8 mouse cellular contexts compared by ENCODE assay signal in genomic region chr8:88252791-88253190, GRCm38 (mm10). TPM values are rescaled to one million over a fixed set of nuclear protein-coding genes. Genes with fewer than 3 reads are reported as not detected.
DNase-seq lines count a peak whose midpoint lies in the region; ATAC-seq and TF ChIP-seq lines count a peak whose summit lies in the region.

No protein-coding gene starts in this region.

- no peak for TF ChIP-seq POLR2A in liver, adult 2 months (IDR thresholded peaks at IDR 0.05; ENCODE audit: extremely low read depth, insufficient read depth, low read length)
- TF ChIP-seq POLR2A in brain, embryonic 14.5 days (IDR thresholded peaks at IDR 0.05; ENCODE audit: borderline replicate concordance, extremely low read depth, insufficient read depth, insufficient read length, poor library complexity, severe bottlenecking): no peak

- DNase-seq in forebrain, embryonic 14.5 days (ENCODE audit: low spot score): peak; percentile 41
- no peak for DNase-seq in forebrain, embryonic 10.5 days (ENCODE audit: extremely low spot score, low spot score)
- DNase-seq in liver, adult 2 months (ENCODE audit: extremely low read depth, low read depth, low spot score): no peak
- DNase-seq in liver, embryonic 11.5 days (ENCODE audit: low spot score): no peak
- DNase-seq in brain, embryonic 14.5 days (ENCODE audit: low read depth): peak; percentile 35
- DNase-seq in lung, embryonic 14.5 days: peak; percentile 84
- no peak for DNase-seq in ovary, postnatal 14 days (ENCODE audit: low spot score)
- no peak for DNase-seq in T-cell, adult 2 months (ENCODE audit: low spot score)

- H3K27ac ChIP-seq in forebrain, embryonic 14.5 days (ENCODE audit: low read depth, low read length): no peak overlapping the region
- no peak overlapping the region for H3K27ac ChIP-seq in forebrain, embryonic 10.5 days
- H3K27ac ChIP-seq in liver, adult 2 months (replicated peaks; ENCODE audit: insufficient read depth, low read depth, low read length): no peak overlapping the region
- H3K27ac ChIP-seq in liver, embryonic 11.5 days (ENCODE audit: low read depth, low read length): no peak overlapping the region
- H3K27ac ChIP-seq in lung, embryonic 14.5 days (ENCODE audit: low read depth): no peak overlapping the region

- no peaks in the 10 kb centered on the region for H3K27me3 ChIP-seq in forebrain, embryonic 14.5 days (replicated peaks; ENCODE audit: control insufficient read depth, insufficient read depth, low read length)
- H3K27me3 ChIP-seq in forebrain, embryonic 10.5 days (ENCODE audit: poor library complexity, severe bottlenecking): no peaks in the 10 kb centered on the region
- H3K27me3 ChIP-seq in liver, adult 2 months (ENCODE audit: control insufficient read depth, insufficient read depth, low read length): no peaks in the 10 kb centered on the region
- H3K27me3 ChIP-seq in liver, embryonic 11.5 days (replicated peaks; ENCODE audit: control insufficient read depth, insufficient read depth, low read length): no peaks in the 10 kb centered on the region
- H3K27me3 ChIP-seq in lung, embryonic 14.5 days (ENCODE audit: insufficient read depth, low read length): no peaks in the 10 kb centered on the region

- H3K9ac ChIP-seq in forebrain, embryonic 14.5 days (ENCODE audit: low read length): no peak overlapping the region
- H3K9ac ChIP-seq in liver, adult 2 months (ENCODE audit: low read depth, low read length): no peak overlapping the region
- H3K9ac ChIP-seq in liver, embryonic 11.5 days (ENCODE audit: low read depth, low read length): no peak overlapping the region
- H3K9ac ChIP-seq in lung, embryonic 14.5 days: no peak overlapping the region

- peak; percentile 17; the same call in 1 of the 2 replicates for TF ChIP-seq CTCF in liver, adult 2 months (IDR thresholded peaks at IDR 0.05; ENCODE audit: low read depth, low read length)
- peak; percentile 45; the same call in 1 of the 2 replicates for TF ChIP-seq CTCF in brain, embryonic 14.5 days (IDR thresholded peaks at IDR 0.05; ENCODE audit: borderline replicate concordance, extremely low read depth, insufficient read depth, insufficient read length)
- peak; percentile 62 for TF ChIP-seq CTCF in lung, embryonic 14.5 days (IDR thresholded peaks at IDR 0.05; ENCODE audit: low read depth)

- H3K4me2 ChIP-seq in forebrain, embryonic 14.5 days (ENCODE audit: low read length): no peak overlapping the region
- no peak overlapping the region for H3K4me2 ChIP-seq in liver, embryonic 11.5 days
- no peak overlapping the region for H3K4me2 ChIP-seq in lung, embryonic 14.5 days

- peaks cover 49% of the 10 kb centered on the region for H3K36me3 ChIP-seq in forebrain, embryonic 14.5 days (ENCODE audit: control insufficient read depth, insufficient read depth, low read length)
- peaks cover 85% of the 10 kb centered on the region for H3K36me3 ChIP-seq in forebrain, embryonic 10.5 days (replicated peaks)
- H3K36me3 ChIP-seq in liver, adult 2 months (ENCODE audit: control insufficient read depth, insufficient read depth, low read length): peaks cover 54% of the 10 kb centered on the region
- H3K36me3 ChIP-seq in liver, embryonic 11.5 days (ENCODE audit: control insufficient read depth, insufficient read depth, low read length): peaks cover 17% of the 10 kb centered on the region
- peaks cover 77% of the 10 kb centered on the region for H3K36me3 ChIP-seq in lung, embryonic 14.5 days (ENCODE audit: insufficient read depth)

- ATAC-seq in forebrain, embryonic 14.5 days: no peak
- ATAC-seq in liver, embryonic 11.5 days (replicated peaks; ENCODE audit: low FRiP score): no peak
- ATAC-seq in lung, embryonic 14.5 days (ENCODE audit: insufficient read depth): no peak

- no peaks in the 10 kb centered on the region for H3K9me3 ChIP-seq in forebrain, embryonic 14.5 days (replicated peaks; ENCODE audit: control insufficient read depth, low read length)
- no peaks in the 10 kb centered on the region for H3K9me3 ChIP-seq in forebrain, embryonic 10.5 days
- H3K9me3 ChIP-seq in liver, embryonic 11.5 days (ENCODE audit: control insufficient read depth, low read length): no peaks in the 10 kb centered on the region
- no peaks in the 10 kb centered on the region for H3K9me3 ChIP-seq in lung, embryonic 14.5 days (ENCODE audit: low read depth, low read length)

- no peak overlapping the region for H3K4me3 ChIP-seq in forebrain, embryonic 14.5 days (ENCODE audit: low read depth, low read length)
- no peak overlapping the region for H3K4me3 ChIP-seq in forebrain, embryonic 10.5 days
- no peak overlapping the region for H3K4me3 ChIP-seq in liver, adult 2 months (ENCODE audit: insufficient read depth, low read depth, low read length)
- no peak overlapping the region for H3K4me3 ChIP-seq in liver, embryonic 11.5 days (ENCODE audit: low read depth, low read length)
- H3K4me3 ChIP-seq in lung, embryonic 14.5 days (ENCODE audit: low read depth, low read length): no peak overlapping the region

- 75% methylated on average over 3 of the region's 3 CpGs for WGBS in forebrain, embryonic 14.5 days
- 82% methylated on average over 3 of the region's 3 CpGs for WGBS in forebrain, embryonic 10.5 days
- 88% methylated on average over 3 of the region's 3 CpGs for WGBS in liver, adult 2 months
- 76% methylated on average over 3 of the region's 3 CpGs for WGBS in liver, embryonic 11.5 days
- 63% methylated on average over 3 of the region's 3 CpGs for WGBS in lung, embryonic 14.5 days

- H3K79me2 ChIP-seq in liver, adult 2 months (ENCODE audit: control insufficient read depth, insufficient read depth, low read length): no peaks in the 10 kb centered on the region

- H3K4me1 ChIP-seq in forebrain, embryonic 14.5 days (ENCODE audit: control insufficient read depth, insufficient read depth, low read length): no peaks in the 10 kb centered on the region
- H3K4me1 ChIP-seq in forebrain, embryonic 10.5 days: no peaks in the 10 kb centered on the region
- H3K4me1 ChIP-seq in liver, adult 2 months (ENCODE audit: control insufficient read depth, insufficient read depth, low read length): no peaks in the 10 kb centered on the region
- 0 out of 2 replicates have a peak, but pooled peaks cover 3% of the 10 kb centered on the region for H3K4me1 ChIP-seq in liver, embryonic 11.5 days (replicated peaks; ENCODE audit: control insufficient read depth, insufficient read depth, low read length)
- no peaks in the 10 kb centered on the region for H3K4me1 ChIP-seq in lung, embryonic 14.5 days (ENCODE audit: insufficient read depth)

RNA-seq across cellular contexts. Expression of gene Adcy7, which starts 19.4 kb away (rescaled TPM):
- polyA plus RNA-seq in forebrain, embryonic 14.5 days (2014; fragmentation: Nextera tagmentation; extraction: Ambion mirVana): 1.1 and 1.3 TPM in 2 replicates
- polyA plus RNA-seq in forebrain, embryonic 10.5 days (2016; fragmentation: Nextera tagmentation; extraction: Ambion mirVana): 3.1 and 4.0 TPM in 2 replicates
- total RNA-seq in liver, adult 2 months (2014; rRNA removed): 2.1 and 2.6 TPM in 2 replicates
- polyA plus RNA-seq in liver, adult 2 months (2012; rRNA removed): 1.0 and 1.6 TPM in 2 replicates
- polyA plus RNA-seq in liver, embryonic 11.5 days (2014; fragmentation: Nextera tagmentation; extraction: Ambion mirVana): 46.6 and 49.7 TPM in 2 replicates
- polyA plus RNA-seq in brain, embryonic 14.5 days (2012; rRNA removed): 2.2 and 3.7 TPM in 2 replicates
- polyA plus RNA-seq in lung, embryonic 14.5 days (2014; fragmentation: Nextera tagmentation; extraction: Ambion mirVana): 11.3 and 12.4 TPM in 2 replicates

RNA-seq across cellular contexts. Expression of gene Tent4b, which starts 53.8 kb away (rescaled TPM):
- 9.6 and 10.5 TPM in 2 replicates for polyA plus RNA-seq in forebrain, embryonic 14.5 days (2014; fragmentation: Nextera tagmentation; extraction: Ambion mirVana)
- polyA plus RNA-seq in forebrain, embryonic 10.5 days (2016; fragmentation: Nextera tagmentation; extraction: Ambion mirVana): 8.1 and 9.0 TPM in 2 replicates
- 22.4 and 23.7 TPM in 2 replicates for total RNA-seq in liver, adult 2 months (2014; rRNA removed)
- 17.3 and 18.0 TPM in 2 replicates for polyA plus RNA-seq in liver, adult 2 months (2012; rRNA removed)
- polyA plus RNA-seq in liver, embryonic 11.5 days (2014; fragmentation: Nextera tagmentation; extraction: Ambion mirVana): 11.2 and 11.9 TPM in 2 replicates
- 30.9 and 36.5 TPM in 2 replicates for polyA plus RNA-seq in brain, embryonic 14.5 days (2012; rRNA removed)
- polyA plus RNA-seq in lung, embryonic 14.5 days (2014; fragmentation: Nextera tagmentation; extraction: Ambion mirVana): 14.5 and 16.1 TPM in 2 replicates

Comparison
In these comparisons a context has a peak if more than half of its experiments do, and no peak if none do; other contexts are left out.
1. DNase-seq: peak in forebrain, embryonic 14.5 days (single experiment), brain, embryonic 14.5 days (single experiment) and lung, embryonic 14.5 days (single experiment); none in forebrain, embryonic 10.5 days (single experiment), liver, adult 2 months (single experiment), liver, embryonic 11.5 days (single experiment), ovary, postnatal 14 days (single experiment) and T-cell, adult 2 months (single experiment).
2. Peak in every context shown above with its lines, with median percentiles within 50 percentile points of each other: CTCF ChIP-seq.